Mouse (Mus musculus): ENCODE measurements around the gene Slc4a10. TPM values are rescaled to one million over a fixed set of nuclear protein-coding genes. Genes with fewer than 3 reads are reported as not detected.

Slc4a10 gene
- polyA plus RNA-seq, 1 experiment = not detected

GRCm38 (mm10) chr2:62360872-62361271 lies 314.6 kb downstream of the Slc4a10 start:
- no peaks in the 10 kb centered on the region for H3K79me2 ChIP-seq (ENCODE audit: control insufficient read depth, insufficient read depth)
- H3K79me3 ChIP-seq (ENCODE audit: low read depth) = no peaks in the 10 kb centered on the region
- no peak overlapping the region for H3ac ChIP-seq (ENCODE audit: control insufficient read depth, insufficient read length, low read depth)
- H3K27me3 ChIP-seq (ENCODE audit: control insufficient read depth, insufficient read depth, insufficient read length) = peaks cover 3% of the 10 kb centered on the region
- no peaks in the 10 kb centered on the region for H3K36me3 ChIP-seq (ENCODE audit: control insufficient read depth, insufficient read depth)
- no peak overlapping the region for H3K4me3 ChIP-seq (ENCODE audit: insufficient read depth, poor library complexity, severe bottlenecking)
- TF ChIP-seq MYOG (IDR thresholded peaks at IDR 0.05; ENCODE audit: control insufficient read depth, extremely low read depth, insufficient read length) (no peak), CTCF (IDR thresholded peaks at IDR 0.05; ENCODE audit: control insufficient read depth, insufficient read depth, insufficient read length) (no peak), MYOD1 (IDR thresholded peaks at IDR 0.05; ENCODE audit: control insufficient read depth, insufficient read length, low read depth) (no peak)

DNA sequence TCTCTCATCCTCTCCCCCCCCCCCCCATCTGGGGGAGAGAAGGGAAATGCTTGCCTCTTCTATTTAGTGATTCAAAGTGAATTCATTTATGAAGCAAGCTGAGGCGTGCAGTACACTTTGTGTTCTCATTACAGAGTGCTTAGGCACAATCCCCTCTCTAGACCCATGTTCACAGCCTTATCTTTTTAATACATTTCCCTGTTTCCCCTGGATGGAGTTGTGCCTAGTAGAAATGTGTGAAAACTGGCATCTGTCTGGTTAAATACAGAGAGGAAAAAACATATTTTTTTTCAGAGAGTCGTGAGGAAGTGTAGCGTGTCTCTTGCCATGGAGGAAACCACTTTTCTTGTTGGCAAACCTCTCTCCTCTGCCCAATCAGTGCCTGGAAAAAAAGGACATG lies 315.3 kb downstream of the Slc4a10 start:
- no peak overlapping the region for H3K4me3 ChIP-seq (ENCODE audit: insufficient read depth, poor library complexity, severe bottlenecking)
- no peaks in the 10 kb centered on the region for H3K79me3 ChIP-seq (ENCODE audit: low read depth)
- TF ChIP-seq MAX (IDR thresholded peaks at IDR 0.05) (no peak), MYOD1 (IDR thresholded peaks at IDR 0.05; ENCODE audit: control insufficient read depth, insufficient read length, low read depth) (no peak), FOSL1 (IDR thresholded peaks at IDR 0.05; ENCODE audit: insufficient read depth, low read length, poor library complexity, severe bottlenecking) (no peak), CTCF (IDR thresholded peaks at IDR 0.05; ENCODE audit: control insufficient read depth, insufficient read depth, insufficient read length) (no peak), CEBPB (IDR thresholded peaks at IDR 0.05; ENCODE audit: low read depth) (no peak), MYOG (IDR thresholded peaks at IDR 0.05; ENCODE audit: control insufficient read depth, extremely low read depth, insufficient read length) (no peak), USF1 (IDR thresholded peaks at IDR 0.05; ENCODE audit: low read depth) (no peak)
- H3ac ChIP-seq (ENCODE audit: control insufficient read depth, insufficient read length, low read depth) = no peak overlapping the region
- peaks cover 3% of the 10 kb centered on the region for H3K27me3 ChIP-seq (ENCODE audit: control insufficient read depth, insufficient read depth, insufficient read length)
- H3K79me2 ChIP-seq (ENCODE audit: control insufficient read depth, insufficient read depth) = no peaks in the 10 kb centered on the region
- H3K36me3 ChIP-seq (ENCODE audit: control insufficient read depth, insufficient read depth) = no peaks in the 10 kb centered on the region

DNA sequence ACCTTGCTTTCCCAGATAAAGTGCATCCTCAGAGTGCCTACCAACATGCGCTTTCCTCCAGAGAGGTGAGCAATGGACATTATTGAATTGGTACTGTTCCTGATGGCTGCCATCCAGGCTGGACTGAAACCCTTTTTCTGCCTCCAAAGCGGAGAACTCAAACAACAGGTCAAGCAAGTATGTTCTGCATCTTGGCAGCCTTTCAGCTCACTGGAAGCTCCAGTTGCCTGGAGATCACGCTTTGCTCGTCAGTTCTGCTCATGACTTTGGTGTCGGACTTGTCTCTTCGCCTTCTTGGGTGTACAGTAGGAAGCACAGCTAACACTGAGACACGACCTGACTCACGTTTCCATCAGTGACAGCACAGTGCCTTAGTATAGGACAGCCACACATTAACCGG lies 315.9 kb downstream of the Slc4a10 start:
- Histone ChIP-seq H3K79me3 (ENCODE audit: low read depth) (no peaks in the 10 kb centered on the region), H3K36me3 (ENCODE audit: control insufficient read depth, insufficient read depth) (no peaks in the 10 kb centered on the region), H3ac (ENCODE audit: control insufficient read depth, insufficient read length, low read depth) (no peak overlapping the region), H3K27me3 (ENCODE audit: control insufficient read depth, insufficient read depth, insufficient read length) (peaks cover 3% of the 10 kb centered on the region), H3K79me2 (ENCODE audit: control insufficient read depth, insufficient read depth) (no peaks in the 10 kb centered on the region), H3K4me3 (ENCODE audit: insufficient read depth, poor library complexity, severe bottlenecking) (no peak overlapping the region)
- TF ChIP-seq MAX (IDR thresholded peaks at IDR 0.05) (no peak), MYOD1 (IDR thresholded peaks at IDR 0.05; ENCODE audit: control insufficient read depth, insufficient read length, low read depth) (no peak), MYOG (IDR thresholded peaks at IDR 0.05; ENCODE audit: control insufficient read depth, extremely low read depth, insufficient read length) (no peak), FOSL1 (IDR thresholded peaks at IDR 0.05; ENCODE audit: insufficient read depth, low read length, poor library complexity, severe bottlenecking) (no peak), CEBPB (IDR thresholded peaks at IDR 0.05; ENCODE audit: low read depth) (no peak), USF1 (IDR thresholded peaks at IDR 0.05; ENCODE audit: low read depth) (no peak), CTCF (IDR thresholded peaks at IDR 0.05; ENCODE audit: control insufficient read depth, insufficient read depth, insufficient read length) (no peak)

GRCm38 (mm10) chr2:62363606-62364005 lies 317.3 kb downstream of the Slc4a10 start:
- TF ChIP-seq USF1 (IDR thresholded peaks at IDR 0.05; ENCODE audit: low read depth) (no peak), MYOG (IDR thresholded peaks at IDR 0.05; ENCODE audit: control insufficient read depth, extremely low read depth, insufficient read length) (no peak), CEBPB (IDR thresholded peaks at IDR 0.05; ENCODE audit: low read depth) (no peak), FOSL1 (IDR thresholded peaks at IDR 0.05; ENCODE audit: insufficient read depth, low read length, poor library complexity, severe bottlenecking) (no peak), CTCF (IDR thresholded peaks at IDR 0.05; ENCODE audit: control insufficient read depth, insufficient read depth, insufficient read length) (no peak)
- H3K79me2 ChIP-seq (ENCODE audit: control insufficient read depth, insufficient read depth) = no peaks in the 10 kb centered on the region
- H3ac ChIP-seq (ENCODE audit: control insufficient read depth, insufficient read length, low read depth) = no peak overlapping the region
- H3K4me3 ChIP-seq (ENCODE audit: insufficient read depth, poor library complexity, severe bottlenecking) = no peak overlapping the region
- peaks cover 3% of the 10 kb centered on the region for H3K27me3 ChIP-seq (ENCODE audit: control insufficient read depth, insufficient read depth, insufficient read length)
- H3K79me3 ChIP-seq (ENCODE audit: low read depth) = no peaks in the 10 kb centered on the region
- no peaks in the 10 kb centered on the region for H3K36me3 ChIP-seq (ENCODE audit: control insufficient read depth, insufficient read depth)

DNA sequence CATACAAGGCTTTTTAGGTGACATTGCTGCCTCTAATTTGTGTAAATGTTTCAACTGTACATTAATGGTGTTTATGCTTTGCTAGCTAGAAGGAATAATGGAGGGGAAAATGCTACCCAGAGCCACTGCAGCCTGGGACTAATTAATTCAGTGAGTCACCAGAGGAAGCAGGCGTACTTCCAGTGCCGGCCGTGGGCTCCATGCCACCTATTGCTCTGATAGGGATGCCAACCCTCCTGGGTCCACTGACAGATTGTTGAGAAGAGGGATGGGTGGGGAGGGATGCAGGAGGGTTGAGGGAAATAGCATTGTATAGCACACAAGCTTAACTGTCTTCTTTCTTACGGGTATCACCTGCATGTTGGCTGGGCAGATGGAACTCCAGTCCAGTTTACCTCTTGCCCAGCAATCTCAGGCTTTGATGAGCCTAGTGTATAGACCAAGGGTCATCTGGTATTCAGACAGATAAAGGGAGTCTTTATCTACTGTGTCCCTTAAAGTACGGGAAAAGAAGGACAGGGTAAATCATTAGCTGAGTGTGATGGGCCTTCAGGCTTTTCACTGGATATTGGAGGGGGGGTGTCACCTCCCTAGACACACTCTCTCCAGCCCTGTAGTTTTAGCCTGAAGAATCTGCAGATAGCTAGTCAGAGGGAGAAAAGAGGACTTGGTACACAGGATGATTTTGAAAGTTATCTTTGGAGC lies 322.2 kb downstream of the Slc4a10 start:
- H3K27me3 ChIP-seq (ENCODE audit: control insufficient read depth, insufficient read depth, insufficient read length) = no peaks in the 10 kb centered on the region
- H3K79me2 ChIP-seq (ENCODE audit: control insufficient read depth, insufficient read depth) = no peaks in the 10 kb centered on the region
- H3K79me3 ChIP-seq (ENCODE audit: low read depth) = no peaks in the 10 kb centered on the region
- H3K36me3 ChIP-seq (ENCODE audit: control insufficient read depth, insufficient read depth) = no peaks in the 10 kb centered on the region
- H3K4me3 ChIP-seq (ENCODE audit: insufficient read depth, poor library complexity, severe bottlenecking) = no peak overlapping the region
- TF ChIP-seq MYOG (IDR thresholded peaks at IDR 0.05; ENCODE audit: control insufficient read depth, extremely low read depth, insufficient read length) (no peak), CTCF (IDR thresholded peaks at IDR 0.05; ENCODE audit: control insufficient read depth, insufficient read depth, insufficient read length) (no peak), MAX (IDR thresholded peaks at IDR 0.05) (no peak), USF1 (IDR thresholded peaks at IDR 0.05; ENCODE audit: low read depth) (no peak), FOSL1 (IDR thresholded peaks at IDR 0.05; ENCODE audit: insufficient read depth, low read length, poor library complexity, severe bottlenecking) (no peak), MYOD1 (IDR thresholded peaks at IDR 0.05; ENCODE audit: control insufficient read depth, insufficient read length, low read depth) (no peak), CEBPB (IDR thresholded peaks at IDR 0.05; ENCODE audit: low read depth) (no peak)
- H3ac ChIP-seq (ENCODE audit: control insufficient read depth, insufficient read length, low read depth) = no peak overlapping the region

DNA sequence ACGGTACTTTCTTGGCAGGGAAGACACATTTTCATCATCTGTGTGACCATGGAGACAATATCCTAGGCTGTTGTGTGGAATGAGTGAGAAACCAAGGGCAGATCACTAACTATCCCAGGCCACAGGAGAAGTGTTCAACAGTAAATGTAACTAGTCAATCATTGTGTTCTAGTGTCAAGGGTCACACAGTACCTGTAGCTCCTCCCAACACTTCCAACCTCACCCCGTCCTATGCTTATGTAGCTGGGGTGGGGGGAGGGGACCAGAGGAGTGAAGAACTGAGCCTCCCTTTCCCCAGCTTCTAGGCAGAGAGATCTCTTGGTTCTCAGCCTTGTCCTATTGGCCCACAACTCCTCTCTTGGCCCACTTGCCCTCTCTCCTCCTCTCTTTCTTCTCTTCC lies 323.8 kb downstream of the Slc4a10 start:
- no peaks in the 10 kb centered on the region for H3K27me3 ChIP-seq (ENCODE audit: control insufficient read depth, insufficient read depth, insufficient read length)
- no peaks in the 10 kb centered on the region for H3K79me2 ChIP-seq (ENCODE audit: control insufficient read depth, insufficient read depth)
- no peak overlapping the region for H3K4me3 ChIP-seq (ENCODE audit: insufficient read depth, poor library complexity, severe bottlenecking)
- no peaks in the 10 kb centered on the region for H3K79me3 ChIP-seq (ENCODE audit: low read depth)
- no peak overlapping the region for H3ac ChIP-seq (ENCODE audit: control insufficient read depth, insufficient read length, low read depth)
- TF ChIP-seq USF1 (IDR thresholded peaks at IDR 0.05; ENCODE audit: low read depth) (no peak), MYOD1 (IDR thresholded peaks at IDR 0.05; ENCODE audit: control insufficient read depth, insufficient read length, low read depth) (no peak), CTCF (IDR thresholded peaks at IDR 0.05; ENCODE audit: control insufficient read depth, insufficient read depth, insufficient read length) (no peak), MYOG (IDR thresholded peaks at IDR 0.05; ENCODE audit: control insufficient read depth, extremely low read depth, insufficient read length) (no peak), CEBPB (IDR thresholded peaks at IDR 0.05; ENCODE audit: low read depth) (no peak), MAX (IDR thresholded peaks at IDR 0.05) (no peak)
- H3K36me3 ChIP-seq (ENCODE audit: control insufficient read depth, insufficient read depth) = no peaks in the 10 kb centered on the region
